In the genomic region with DNA sequence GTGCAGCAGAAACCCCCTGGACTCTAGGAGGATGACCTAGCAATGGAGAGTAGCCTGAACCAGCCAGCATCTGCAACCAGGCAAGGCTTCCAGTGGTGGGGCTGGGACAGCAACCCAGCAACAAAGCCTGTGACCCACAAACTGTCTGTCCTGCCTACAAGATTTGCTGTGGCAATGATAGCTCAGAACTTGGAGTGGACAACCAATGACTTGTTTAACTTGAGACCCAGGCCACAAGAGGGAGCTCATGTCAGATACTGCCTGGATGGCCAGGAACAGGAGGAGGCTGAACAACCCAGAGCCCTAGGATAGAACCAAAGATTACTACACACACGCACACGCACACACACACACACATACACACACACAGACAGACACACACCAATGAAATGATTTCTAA, we compare ENCODE assay signal across 10 mouse cellular contexts. TPM values are rescaled to one million over a fixed set of nuclear protein-coding genes. Genes with fewer than 3 reads are reported as not detected.
A peak's percentile ranks its signal among the peaks of the same experiment; 100 is the strongest.
DNase-seq lines count a peak whose midpoint lies in the region; ATAC-seq and TF ChIP-seq lines count a peak whose summit lies in the region.
"Had no signal": no experiment of that assay in that cellular context is flagged by ENCODE, and none has a peak within 500 bp of the region (broad histone marks: within the 10 kb centered on the region; RNA-seq: fewer than 3 reads in every experiment).

No protein-coding gene starts in this region.

- peak; percentile 82 for DNase-seq in heart, adult 11 months
- DNase-seq in 416B (ENCODE audit: low read depth) (peak; percentile 51), ZHBTc4 (ENCODE audit: low read depth, low spot score) (peak; percentile 51)
- DNase-seq in lung, postnatal 0 days (ENCODE audit: low spot score): peak; percentile 15
- no peak for DNase-seq in hindbrain, embryonic 14.5 days (ENCODE audit: low spot score)

- H3K4me2 ChIP-seq in heart, embryonic 12.5 days: no peak overlapping the region
- no peak overlapping the region for H3K4me2 ChIP-seq in lung, postnatal 0 days (replicated peaks; ENCODE audit: low read depth, low read length)
- H3K4me2 ChIP-seq in hindbrain, embryonic 14.5 days (replicated peaks): no peak overlapping the region
- H3K4me2 ChIP-seq: midbrain, embryonic 12.5 days had no signal

- H3K9me3 ChIP-seq in heart, embryonic 12.5 days (replicated peaks): no peaks in the 10 kb centered on the region
- no peaks in the 10 kb centered on the region for H3K9me3 ChIP-seq in lung, postnatal 0 days (ENCODE audit: low read length)
- H3K9me3 ChIP-seq in hindbrain, embryonic 14.5 days (ENCODE audit: control insufficient read depth, low read length): no peaks in the 10 kb centered on the region
- H3K9me3 ChIP-seq: midbrain, embryonic 12.5 days had no signal

- WGBS in heart, embryonic 12.5 days: 63% methylated on average over 2 of the region's 2 CpGs
- WGBS in lung, postnatal 0 days: 77% methylated on average over 2 of the region's 2 CpGs
- 70% methylated on average over 2 of the region's 2 CpGs for WGBS in hindbrain, embryonic 14.5 days

- peak; percentile 62 for TF ChIP-seq CTCF in lung, postnatal 0 days (IDR thresholded peaks at IDR 0.05)

- H3K36me3 ChIP-seq in heart, embryonic 12.5 days: no peaks in the 10 kb centered on the region
- H3K36me3 ChIP-seq in lung, postnatal 0 days (ENCODE audit: insufficient read depth, low read length): no peaks in the 10 kb centered on the region
- no peaks in the 10 kb centered on the region for H3K36me3 ChIP-seq in hindbrain, embryonic 14.5 days (replicated peaks; ENCODE audit: control insufficient read depth, insufficient read depth)
- H3K36me3 ChIP-seq: midbrain, embryonic 12.5 days had no signal

- no peak for TF ChIP-seq EP300 in lung, postnatal 0 days (IDR thresholded peaks at IDR 0.05)

- H3K27me3 ChIP-seq in heart, embryonic 12.5 days (replicated peaks): no peaks in the 10 kb centered on the region
- no peaks in the 10 kb centered on the region for H3K27me3 ChIP-seq in lung, postnatal 0 days (replicated peaks; ENCODE audit: insufficient read depth, low read length)
- no peaks in the 10 kb centered on the region for H3K27me3 ChIP-seq in hindbrain, embryonic 14.5 days (ENCODE audit: control insufficient read depth, insufficient read depth, low read length)
- H3K27me3 ChIP-seq: midbrain, embryonic 12.5 days had no signal

- H3K9ac ChIP-seq in heart, embryonic 12.5 days: no peak overlapping the region
- H3K9ac ChIP-seq in lung, postnatal 0 days (replicated peaks; ENCODE audit: low read depth): no peak overlapping the region
- H3K9ac ChIP-seq in hindbrain, embryonic 14.5 days: no peak overlapping the region
- H3K9ac ChIP-seq: midbrain, embryonic 12.5 days had no signal

- no peak overlapping the region for H3K4me3 ChIP-seq in heart, embryonic 12.5 days
- H3K4me3 ChIP-seq in lung, postnatal 0 days (ENCODE audit: low read depth, low read length): no peak overlapping the region
- H3K4me3 ChIP-seq in hindbrain, embryonic 14.5 days (replicated peaks; ENCODE audit: low read length): no peak overlapping the region
- H3K4me3 ChIP-seq: midbrain, embryonic 12.5 days had no signal

- no peak overlapping the region for H3K27ac ChIP-seq in heart, embryonic 12.5 days (ENCODE audit: poor library complexity, severe bottlenecking)
- no peak overlapping the region for H3K27ac ChIP-seq in lung, postnatal 0 days (ENCODE audit: low read length)
- no peak overlapping the region for H3K27ac ChIP-seq in hindbrain, embryonic 14.5 days
- H3K27ac ChIP-seq: midbrain, embryonic 12.5 days had no signal

- ATAC-seq in heart, embryonic 12.5 days (ENCODE audit: insufficient number of reproducible peaks, low FRiP score): no peak
- peak; percentile 40; the same call in 1 of the 2 replicates for ATAC-seq in granulocyte monocyte progenitor cell, adult 5-6 weeks (replicated peaks; ENCODE audit: poor library complexity, severe bottlenecking)
- ATAC-seq in lung, postnatal 0 days: no peak
- no peak for ATAC-seq in erythroid progenitor cell, adult 5-6 weeks (replicated peaks; ENCODE audit: low FRiP score, poor library complexity, severe bottlenecking)
- ATAC-seq in hindbrain, embryonic 14.5 days (ENCODE audit: low FRiP score): no peak

- no peaks in the 10 kb centered on the region for H3K4me1 ChIP-seq in heart, embryonic 12.5 days (replicated peaks)
- no peaks in the 10 kb centered on the region for H3K4me1 ChIP-seq in lung, postnatal 0 days (ENCODE audit: insufficient read depth, low read depth, low read length)
- H3K4me1 ChIP-seq in hindbrain, embryonic 14.5 days (replicated peaks; ENCODE audit: control insufficient read depth, insufficient read depth, low read length): no peaks in the 10 kb centered on the region
- H3K4me1 ChIP-seq: midbrain, embryonic 12.5 days had no signal

RNA-seq across cellular contexts. Expression of gene Olfr1358, which starts 23.7 kb away (rescaled TPM):
- not detected in 2 replicates for polyA plus RNA-seq in heart, embryonic 12.5 days (2016; fragmentation: Nextera tagmentation; extraction: Ambion mirVana)
- not detected in 2 replicates for total RNA-seq in granulocyte monocyte progenitor cell, adult 5-6 weeks (2014; fragmentation: Nextera tagmentation)
- not detected in 2 replicates for total RNA-seq in granulocyte monocyte progenitor cell, adult 5-6 weeks (2017)
- polyA plus RNA-seq in lung, postnatal 0 days (2015; fragmentation: Nextera tagmentation; extraction: Ambion mirVana): not detected in 2 replicates
- total RNA-seq in erythroid progenitor cell, adult 5-6 weeks (2015; ENCODE audit: low replicate concordance): not detected in 2 replicates
- total RNA-seq in erythroid progenitor cell, adult 5-6 weeks (2017; ENCODE audit: low replicate concordance): not detected in 2 replicates
- polyA plus RNA-seq in hindbrain, embryonic 14.5 days (2014; fragmentation: Nextera tagmentation; extraction: Ambion mirVana): not detected in 2 replicates
- total RNA-seq: adrenal gland, adult 18-20 months had no signal
- polyA plus RNA-seq: midbrain, embryonic 12.5 days had no signal

RNA-seq across cellular contexts. Expression of gene Ilvbl, which starts 33.2 kb away (rescaled TPM):
- 46.5 and 47.6 TPM in 2 replicates for polyA plus RNA-seq in heart, embryonic 12.5 days (2016; fragmentation: Nextera tagmentation; extraction: Ambion mirVana)
- 32.0 and 52.0 TPM in 2 replicates for total RNA-seq in granulocyte monocyte progenitor cell, adult 5-6 weeks (2014; fragmentation: Nextera tagmentation)
- 15.7 and 19.9 TPM in 2 replicates for total RNA-seq in granulocyte monocyte progenitor cell, adult 5-6 weeks (2017)
- 38.1 and 45.0 TPM in 2 replicates for polyA plus RNA-seq in lung, postnatal 0 days (2015; fragmentation: Nextera tagmentation; extraction: Ambion mirVana)
- 7.2 and 17.2 TPM in 2 replicates for total RNA-seq in erythroid progenitor cell, adult 5-6 weeks (2015; ENCODE audit: low replicate concordance)
- 1.9 and 2.3 TPM in 2 replicates for total RNA-seq in erythroid progenitor cell, adult 5-6 weeks (2017; ENCODE audit: low replicate concordance)
- polyA plus RNA-seq in hindbrain, embryonic 14.5 days (2014; fragmentation: Nextera tagmentation; extraction: Ambion mirVana): 42.7 and 46.0 TPM in 2 replicates

RNA-seq across cellular contexts. Expression of gene Syde1, which starts 50.8 kb away (rescaled TPM):
- 14.2 and 15.3 TPM in 2 replicates for polyA plus RNA-seq in heart, embryonic 12.5 days (2016; fragmentation: Nextera tagmentation; extraction: Ambion mirVana)
- 0.21 and 2.4 TPM in 2 replicates for total RNA-seq in granulocyte monocyte progenitor cell, adult 5-6 weeks (2014; fragmentation: Nextera tagmentation)
- total RNA-seq in granulocyte monocyte progenitor cell, adult 5-6 weeks (2017): 0.43 and 0.67 TPM in 2 replicates
- polyA plus RNA-seq in lung, postnatal 0 days (2015; fragmentation: Nextera tagmentation; extraction: Ambion mirVana): 16.1 and 17.4 TPM in 2 replicates
- total RNA-seq in erythroid progenitor cell, adult 5-6 weeks (2015; ENCODE audit: low replicate concordance): not detected in 2 replicates
- 0.45 TPM in 1 of 2 replicates, not detected in the other for total RNA-seq in erythroid progenitor cell, adult 5-6 weeks (2017; ENCODE audit: low replicate concordance)
- 3.6 and 4.2 TPM in 2 replicates for polyA plus RNA-seq in hindbrain, embryonic 14.5 days (2014; fragmentation: Nextera tagmentation; extraction: Ambion mirVana)
